Mouse (Mus musculus) megakaryocyte, embryonic 14.5 days (primary cell): Measurements from ENCODE around the gene 4931428L18Rik. TPM values are rescaled to one million over a fixed set of nuclear protein-coding genes. Genes with fewer than 3 reads are reported as not detected.

Experiments used
- H3K27me3 ChIP-seq: replicated peaks from 2 replicates; pipeline ENCODE3; 2012; ENCODE audit warnings: inconsistent platforms
- H3K36me3 ChIP-seq: replicated peaks from 2 replicates; pipeline ENCODE3; 2012; ENCODE audit warnings: low read length, inconsistent platforms, mixed read lengths
- H3K4me1 ChIP-seq: 2 replicates; pipeline ENCODE4 v1.6.1; 2012; ENCODE audit warnings: inconsistent platforms
- H3K4me3 ChIP-seq: replicated peaks from 2 replicates; pipeline ENCODE3; 2012; ENCODE audit warnings: moderate library complexity, mild to moderate bottlenecking, inconsistent platforms
- H3K9me3 ChIP-seq: 2 replicates; pipeline ENCODE4 v1.6.1; 2012; ENCODE audit warnings: inconsistent platforms
- FLI1 ChIP-seq: IDR thresholded peaks from 2 replicates; pipeline ENCODE4 v1.6.1; 2012; ENCODE audit warnings: low read length, inconsistent platforms, mixed read lengths
- GATA1 ChIP-seq: IDR thresholded peaks from 3 replicates; pipeline ENCODE4 v1.6.1; 2012; ENCODE audit warnings: mixed read lengths, low read length, inconsistent platforms, borderline replicate concordance
- polyA plus RNA-seq: library from polyadenylated mRNA; stranded (reverse); fragments of >175 nt; gene quantifications from 2 replicates; pipeline ENCODE4 v1.2.3, GENCODE M21; 2012; ENCODE audit warnings: low replicate concordance; ENCODE audit not compliant: insufficient read depth

4931428L18Rik gene
- polyA plus RNA-seq, 1 experiment: not detected

GRCm38 (mm10) chr1:31195633-31196032 is 26.9 kb downstream of the 4931428L18Rik start:
- Histone ChIP-seq H3K4me1 (no peaks in the 10 kb centered on the region), H3K4me3 (no peak overlapping the region), H3K27me3 (no peaks in the 10 kb centered on the region), H3K36me3 (no peaks in the 10 kb centered on the region), H3K9me3 (no peaks in the 10 kb centered on the region)
- no peak for TF ChIP-seq GATA1
- TF ChIP-seq FLI1: no peak

GRCm38 (mm10) chr1:31190237-31190866 is 32.1 kb downstream of the 4931428L18Rik start:
- TF ChIP-seq FLI1 (no peak), GATA1 (no peak)
- no peaks in the 10 kb centered on the region for H3K4me1 ChIP-seq
- H3K36me3 ChIP-seq: no peaks in the 10 kb centered on the region
- H3K27me3 ChIP-seq: no peaks in the 10 kb centered on the region
- H3K9me3 ChIP-seq: 0 out of 2 replicates have a peak, but pooled peaks cover 3% of the 10 kb centered on the region
- H3K4me3 ChIP-seq: no peak overlapping the region

GRCm38 (mm10) chr1:31178264-31178663 is 44.2 kb downstream of the 4931428L18Rik start:
- no peak for TF ChIP-seq FLI1

GRCm38 (mm10) chr1:31176101-31176500 is 46.4 kb downstream of the 4931428L18Rik start, which contains the start of gene Lgsn:
TSS of gene Lgsn (plus strand) at chr1:31176401.
- TF ChIP-seq GATA1 (no peak), FLI1 (no peak)
- Histone ChIP-seq H3K27me3 (no peaks in the 10 kb centered on the region), H3K4me1 (no peaks in the 10 kb centered on the region)

More at GRCm38 (mm10) chr1:31178264-31178663, 44.2 kb downstream of the 4931428L18Rik start:
- H3K27me3 ChIP-seq: no peaks in the 10 kb centered on the region
- no peak overlapping the region for H3K4me3 ChIP-seq
- H3K9me3 ChIP-seq: peaks cover 4% of the 10 kb centered on the region; the same call in 1 of the 2 replicates
- H3K36me3 ChIP-seq: no peaks in the 10 kb centered on the region
- H3K4me1 ChIP-seq: no peaks in the 10 kb centered on the region

GRCm38 (mm10) chr1:31175401-31175800 is 47.1 kb downstream of the 4931428L18Rik start:
- H3K4me3 ChIP-seq: no peak overlapping the region
- H3K36me3 ChIP-seq: no peaks in the 10 kb centered on the region
- H3K4me1 ChIP-seq: no peaks in the 10 kb centered on the region
- peaks cover 4% of the 10 kb centered on the region; the same call in 1 of the 2 replicates for H3K9me3 ChIP-seq
- no peaks in the 10 kb centered on the region for H3K27me3 ChIP-seq
- TF ChIP-seq GATA1 (no peak), FLI1 (no peak)

More at GRCm38 (mm10) chr1:31176101-31176500, 46.4 kb downstream of the 4931428L18Rik start, which contains the start of gene Lgsn:
- no peaks in the 10 kb centered on the region for H3K36me3 ChIP-seq
- H3K9me3 ChIP-seq: peaks cover 4% of the 10 kb centered on the region; the same call in 1 of the 2 replicates
- no peak within 1 kb of the TSS for H3K4me3 ChIP-seq

GRCm38 (mm10) chr1:31165326-31166121 is 57.0 kb downstream of the 4931428L18Rik start:
- Histone ChIP-seq H3K4me1 (no peaks in the 10 kb centered on the region), H3K36me3 (no peaks in the 10 kb centered on the region), H3K9me3 (peaks cover 6% of the 10 kb centered on the region), H3K4me3 (no peak overlapping the region), H3K27me3 (no peaks in the 10 kb centered on the region)
- TF ChIP-seq FLI1: no peak
- no peak for TF ChIP-seq GATA1

- H3K36me3 ChIP-seq: no peaks in the 10 kb centered on the region
- no peaks in the 10 kb centered on the region for H3K27me3 ChIP-seq
- TF ChIP-seq FLI1 (no peak), GATA1 (no peak)
- no peaks in the 10 kb centered on the region for H3K4me1 ChIP-seq
- H3K9me3 ChIP-seq: peaks cover 6% of the 10 kb centered on the region
- no peak overlapping the region for H3K4me3 ChIP-seq
These were observed 57.8 kb downstream of the 4931428L18Rik start for GRCm38 (mm10) chr1:31164527-31165189.

- no peaks in the 10 kb centered on the region for H3K9me3 ChIP-seq
- H3K27me3 ChIP-seq: no peaks in the 10 kb centered on the region
- no peak overlapping the region for H3K4me3 ChIP-seq
- no peaks in the 10 kb centered on the region for H3K4me1 ChIP-seq
- H3K36me3 ChIP-seq: no peaks in the 10 kb centered on the region
- TF ChIP-seq FLI1 (no peak), GATA1 (no peak)
These were observed 65.6 kb downstream of the 4931428L18Rik start for GRCm38 (mm10) chr1:31156884-31157283.

- H3K27me3 ChIP-seq: no peaks in the 10 kb centered on the region
- H3K36me3 ChIP-seq: no peaks in the 10 kb centered on the region
- TF ChIP-seq FLI1 (no peak), GATA1 (no peak)
- H3K4me1 ChIP-seq: no peaks in the 10 kb centered on the region
- no peaks in the 10 kb centered on the region for H3K9me3 ChIP-seq
- H3K4me3 ChIP-seq: no peak overlapping the region
These were observed 66.3 kb downstream of the 4931428L18Rik start for GRCm38 (mm10) chr1:31156185-31156584.
